Mouse (Mus musculus): ENCODE results near the gene Slc6a13. TPM values are rescaled to one million over a fixed set of nuclear protein-coding genes. Genes with fewer than 3 reads are reported as not detected.
A peak's percentile ranks its signal among the peaks of the same experiment; 100 is the strongest.

Gene Slc6a13
- total RNA-seq (2021): 10 to 100 TPM in 1 of 2 experiments, 1 to 10 TPM in 1; 8.9 to 11.6 TPM
- long read RNA-seq, transcript Slc6a13-201 (15 exons, 2,234 nt): major isoform, 6 of 6 reads
- long read RNA-seq, partial matches to known transcripts: 0 of 6 reads
- long read RNA-seq, other reads (novel, unspliced or antisense): 0 of 6 reads

- DNase-seq (ENCODE audit: low spot score in 2 of 2): no peak
Measured at GRCm38 (mm10) chr6:121299954-121300353, at the start of gene Slc6a13. Gene Slc6a13 (plus strand): TSS chr6:121300227.

GRCm38 (mm10) chr6:121250406-121250805, 49.6 kb upstream of the Slc6a13 start:
- DNase-seq (ENCODE audit: low spot score in 2 of 2): no peak

GRCm38 (mm10) chr6:121251256-121251655, 48.8 kb upstream of the Slc6a13 start:
- no peak for DNase-seq (ENCODE audit: low spot score in 2 of 2)

GRCm38 (mm10) chr6:121260548-121260947, 39.5 kb upstream of the Slc6a13 start:
- peak; percentile 30 to 88 for DNase-seq (ENCODE audit: low spot score in 2 of 2)

GRCm38 (mm10) chr6:121261233-121261632, 38.8 kb upstream of the Slc6a13 start:
- DNase-seq (ENCODE audit: low spot score in 2 of 2): no peak

GRCm38 (mm10) chr6:121262004-121262403, 38.0 kb upstream of the Slc6a13 start:
- no peak for DNase-seq (ENCODE audit: low spot score in 2 of 2)

GRCm38 (mm10) chr6:121262496-121262895, 37.5 kb upstream of the Slc6a13 start:
- DNase-seq (ENCODE audit: low spot score in 2 of 2): no peak

GRCm38 (mm10) chr6:121270156-121270555, 29.9 kb upstream of the Slc6a13 start:
- DNase-seq (ENCODE audit: low spot score in 2 of 2): no peak

GRCm38 (mm10) chr6:121271707-121272074, 28.3 kb upstream of the Slc6a13 start:
- no peak for DNase-seq (ENCODE audit: low spot score in 2 of 2)

GRCm38 (mm10) chr6:121272075-121272800, 27.8 kb upstream of the Slc6a13 start:
- DNase-seq (ENCODE audit: low spot score in 2 of 2): peak; percentile 60 to 90

GRCm38 (mm10) chr6:121274356-121274755, 25.7 kb upstream of the Slc6a13 start:
- peak in 1 of 2 experiments; percentile 37 for DNase-seq (ENCODE audit: low spot score in 2 of 2)

- DNase-seq (ENCODE audit: low spot score in 2 of 2): no peak
Measured at GRCm38 (mm10) chr6:121284132-121284531, 15.9 kb upstream of the Slc6a13 start.

GRCm38 (mm10) chr6:121299317-121299716, 710 bp upstream of the Slc6a13 start:
- DNase-seq (ENCODE audit: low spot score in 2 of 2): no peak

- no peak for DNase-seq (ENCODE audit: low spot score in 2 of 2)
Measured at GRCm38 (mm10) chr6:121300504-121300903, 477 bp downstream of the Slc6a13 start.

- no peak for DNase-seq (ENCODE audit: low spot score in 2 of 2)
Measured at GRCm38 (mm10) chr6:121303466-121304220, 3.6 kb downstream of the Slc6a13 start.

- DNase-seq (ENCODE audit: low spot score in 2 of 2): no peak
Measured at GRCm38 (mm10) chr6:121304630-121305029, 4.6 kb downstream of the Slc6a13 start.

GRCm38 (mm10) chr6:121305571-121305970, 5.5 kb downstream of the Slc6a13 start:
- no peak for DNase-seq (ENCODE audit: low spot score in 2 of 2)

- no peak for DNase-seq (ENCODE audit: low spot score in 2 of 2)
Measured at GRCm38 (mm10) chr6:121310984-121311383, 11.0 kb downstream of the Slc6a13 start.

- no peak for DNase-seq (ENCODE audit: low spot score in 2 of 2)
Measured at GRCm38 (mm10) chr6:121319099-121319498, 19.1 kb downstream of the Slc6a13 start.

- DNase-seq (ENCODE audit: low spot score in 2 of 2): no peak
Measured at GRCm38 (mm10) chr6:121322381-121323110, 22.5 kb downstream of the Slc6a13 start.

GRCm38 (mm10) chr6:121325298-121325697, 25.3 kb downstream of the Slc6a13 start:
- peak in 1 of 2 experiments; percentile 23 for DNase-seq (ENCODE audit: low spot score in 2 of 2)
